ENCODE assay signal across 12 mouse cellular contexts in genomic region chr10:71332376-71332775, GRCm38 (mm10). TPM values are rescaled to one million over a fixed set of nuclear protein-coding genes. Genes with fewer than 3 reads are reported as not detected.
DNase-seq lines count a peak whose midpoint lies in the region; ATAC-seq and TF ChIP-seq lines count a peak whose summit lies in the region.
"Had no signal": no experiment of that assay in that cellular context is flagged by ENCODE, and none has a peak within 500 bp of the region (broad histone marks: within the 10 kb centered on the region; RNA-seq: fewer than 3 reads in every experiment).

No protein-coding gene starts in this region.

- no peaks in the 10 kb centered on the region for H3K4me1 ChIP-seq in forebrain, embryonic 11.5 days (replicated peaks; ENCODE audit: control insufficient read depth, insufficient read depth, low read length)
- no peaks in the 10 kb centered on the region for H3K4me1 ChIP-seq in forebrain, embryonic 12.5 days
- no peaks in the 10 kb centered on the region for H3K4me1 ChIP-seq in kidney, postnatal 0 days (replicated peaks; ENCODE audit: insufficient read depth, low read length)
- H3K4me1 ChIP-seq in kidney, embryonic 14.5 days (ENCODE audit: control insufficient read depth, insufficient read depth, low read length), result no peaks in the 10 kb centered on the region
- no peaks in the 10 kb centered on the region for H3K4me1 ChIP-seq in midbrain, postnatal 0 days (ENCODE audit: insufficient read depth, low read length)
- no peaks in the 10 kb centered on the region for H3K4me1 ChIP-seq in midbrain, embryonic 15.5 days
- H3K4me1 ChIP-seq in small intestine, adult 2 months (ENCODE audit: control insufficient read depth, insufficient read depth, insufficient read length, low read length), result peaks cover 3% of the 10 kb centered on the region; the same call in 1 of the 2 replicates
- H3K4me1 ChIP-seq: neural tube, embryonic 12.5 days had no signal

- H3K9me3 ChIP-seq in forebrain, embryonic 11.5 days (ENCODE audit: control insufficient read depth, low read length), result no peaks in the 10 kb centered on the region
- H3K9me3 ChIP-seq in forebrain, embryonic 12.5 days, result no peaks in the 10 kb centered on the region
- H3K9me3 ChIP-seq in kidney, postnatal 0 days (replicated peaks; ENCODE audit: low read length), result no peaks in the 10 kb centered on the region
- H3K9me3 ChIP-seq in kidney, embryonic 14.5 days (ENCODE audit: control insufficient read depth, low read length), result no peaks in the 10 kb centered on the region
- no peaks in the 10 kb centered on the region for H3K9me3 ChIP-seq in midbrain, postnatal 0 days (ENCODE audit: low read length)
- H3K9me3 ChIP-seq in midbrain, embryonic 15.5 days, result no peaks in the 10 kb centered on the region
- H3K9me3 ChIP-seq: neural tube, embryonic 12.5 days had no signal

- TF ChIP-seq POLR2A in small intestine, adult 2 months (IDR thresholded peaks at IDR 0.05; ENCODE audit: low read depth, low read length), result no peak

- peak; percentile 30 for DNase-seq in forebrain, embryonic 11.5 days (ENCODE audit: low spot score)
- DNase-seq in kidney, postnatal 0 days (ENCODE audit: low spot score), result no peak
- DNase-seq in midbrain, postnatal 0 days (ENCODE audit: low spot score), result no peak
- no peak for DNase-seq in ovary, postnatal 14 days (ENCODE audit: low spot score)
- DNase-seq: heart, adult 11 months; heart, postnatal 4 days; midbrain, embryonic 14.5 days had no signal

- H3K4me3 ChIP-seq in forebrain, embryonic 11.5 days (ENCODE audit: low read depth, low read length), result no peak overlapping the region
- H3K4me3 ChIP-seq in forebrain, embryonic 12.5 days (replicated peaks), result no peak overlapping the region
- no peak overlapping the region for H3K4me3 ChIP-seq in kidney, postnatal 0 days (replicated peaks; ENCODE audit: low read depth, low read length)
- H3K4me3 ChIP-seq in kidney, embryonic 14.5 days (ENCODE audit: low read length), result no peak overlapping the region
- H3K4me3 ChIP-seq in midbrain, postnatal 0 days (ENCODE audit: low read depth, low read length), result no peak overlapping the region
- no peak overlapping the region for H3K4me3 ChIP-seq in midbrain, embryonic 15.5 days
- no peak overlapping the region for H3K4me3 ChIP-seq in small intestine, adult 2 months (ENCODE audit: low read depth, low read length)
- H3K4me3 ChIP-seq: neural tube, embryonic 12.5 days had no signal

- H3K27ac ChIP-seq in forebrain, embryonic 11.5 days (ENCODE audit: low read depth, low read length), result no peak overlapping the region
- no peak overlapping the region for H3K27ac ChIP-seq in forebrain, embryonic 12.5 days
- no peak overlapping the region for H3K27ac ChIP-seq in kidney, postnatal 0 days
- no peak overlapping the region for H3K27ac ChIP-seq in kidney, embryonic 14.5 days (ENCODE audit: low read depth, low read length)
- no peak overlapping the region for H3K27ac ChIP-seq in midbrain, postnatal 0 days (ENCODE audit: low read depth, low read length)
- H3K27ac ChIP-seq in midbrain, embryonic 15.5 days, result no peak overlapping the region
- H3K27ac ChIP-seq in small intestine, adult 2 months (ENCODE audit: insufficient read depth, low read depth, low read length), result no peak overlapping the region
- H3K27ac ChIP-seq: neural tube, embryonic 12.5 days had no signal

- H3K4me2 ChIP-seq in forebrain, embryonic 11.5 days (ENCODE audit: low read depth, low read length, severe bottlenecking), result no peak overlapping the region
- H3K4me2 ChIP-seq in forebrain, embryonic 12.5 days, result no peak overlapping the region
- H3K4me2 ChIP-seq in kidney, postnatal 0 days (ENCODE audit: low read length), result no peak overlapping the region
- H3K4me2 ChIP-seq in kidney, embryonic 14.5 days (replicated peaks; ENCODE audit: low read depth, low read length), result no peak overlapping the region
- H3K4me2 ChIP-seq in midbrain, postnatal 0 days (ENCODE audit: low read depth, low read length, poor library complexity, severe bottlenecking), result no peak overlapping the region
- no peak overlapping the region for H3K4me2 ChIP-seq in midbrain, embryonic 15.5 days
- H3K4me2 ChIP-seq: neural tube, embryonic 12.5 days had no signal

- H3K27me3 ChIP-seq in forebrain, embryonic 11.5 days (ENCODE audit: control insufficient read depth, insufficient read depth, low read length), result no peaks in the 10 kb centered on the region
- no peaks in the 10 kb centered on the region for H3K27me3 ChIP-seq in forebrain, embryonic 12.5 days
- H3K27me3 ChIP-seq in kidney, postnatal 0 days (ENCODE audit: insufficient read depth, low read length), result no peaks in the 10 kb centered on the region
- no peaks in the 10 kb centered on the region for H3K27me3 ChIP-seq in kidney, embryonic 14.5 days (ENCODE audit: control insufficient read depth, insufficient read depth, low read length)
- H3K27me3 ChIP-seq in midbrain, postnatal 0 days (ENCODE audit: insufficient read depth, low read length), result no peaks in the 10 kb centered on the region
- H3K27me3 ChIP-seq in midbrain, embryonic 15.5 days (replicated peaks), result no peaks in the 10 kb centered on the region
- no peaks in the 10 kb centered on the region for H3K27me3 ChIP-seq in small intestine, adult 2 months (ENCODE audit: control insufficient read depth, insufficient read depth, low read length)
- H3K27me3 ChIP-seq: neural tube, embryonic 12.5 days had no signal

- peaks cover 2% of the 10 kb centered on the region; the same call in 1 of the 2 replicates for H3K36me3 ChIP-seq in forebrain, embryonic 11.5 days (ENCODE audit: control insufficient read depth, insufficient read depth, low read length)
- peaks cover 59% of the 10 kb centered on the region for H3K36me3 ChIP-seq in forebrain, embryonic 12.5 days (replicated peaks)
- peaks cover 23% of the 10 kb centered on the region for H3K36me3 ChIP-seq in kidney, postnatal 0 days (ENCODE audit: insufficient read depth, low read length)
- H3K36me3 ChIP-seq in kidney, embryonic 14.5 days (ENCODE audit: control insufficient read depth, insufficient read depth, low read length), result peaks cover 27% of the 10 kb centered on the region; the same call in 1 of the 2 replicates
- peaks cover 25% of the 10 kb centered on the region for H3K36me3 ChIP-seq in midbrain, postnatal 0 days (ENCODE audit: insufficient read depth, low read length)
- peaks cover 6% of the 10 kb centered on the region; the same call in 1 of the 2 replicates for H3K36me3 ChIP-seq in midbrain, embryonic 15.5 days (replicated peaks)
- H3K36me3 ChIP-seq in small intestine, adult 2 months (ENCODE audit: control insufficient read depth, insufficient read depth, low read length), result peaks cover 39% of the 10 kb centered on the region

- no peak for ATAC-seq in forebrain, embryonic 11.5 days (replicated peaks; ENCODE audit: low FRiP score)
- ATAC-seq in forebrain, embryonic 12.5 days (ENCODE audit: low FRiP score), result no peak
- ATAC-seq in kidney, postnatal 0 days (replicated peaks; ENCODE audit: low FRiP score, low read depth), result no peak
- no peak for ATAC-seq in kidney, embryonic 14.5 days (ENCODE audit: low FRiP score, low TSS enrichment)
- no peak for ATAC-seq in midbrain, postnatal 0 days (ENCODE audit: low FRiP score)
- ATAC-seq in midbrain, embryonic 15.5 days (replicated peaks), result no peak

- 94% methylated on average over 4 of the region's 4 CpGs for WGBS in forebrain, embryonic 11.5 days
- WGBS in forebrain, embryonic 12.5 days, result 94% methylated on average over 4 of the region's 4 CpGs
- WGBS in kidney, postnatal 0 days, result 96% methylated on average over 4 of the region's 4 CpGs
- WGBS in kidney, embryonic 14.5 days, result 92% methylated on average over 4 of the region's 4 CpGs
- 93% methylated on average over 4 of the region's 4 CpGs for WGBS in midbrain, postnatal 0 days
- WGBS in midbrain, embryonic 15.5 days, result 91% methylated on average over 4 of the region's 4 CpGs
- WGBS in small intestine, adult 2 months, result 92% methylated on average over 4 of the region's 4 CpGs

- peak; percentile 55 for TF ChIP-seq CTCF in kidney, postnatal 0 days (IDR thresholded peaks at IDR 0.05; ENCODE audit: low read depth)
- TF ChIP-seq CTCF in midbrain, postnatal 0 days (IDR thresholded peaks at IDR 0.05), result peak; percentile 44
- TF ChIP-seq CTCF in small intestine, adult 2 months (IDR thresholded peaks at IDR 0.05; ENCODE audit: extremely low read depth, insufficient read length, insufficient replicate concordance, low read depth, low read length), result peak; percentile 36; the same call in 1 of the 2 replicates

- H3K9ac ChIP-seq in forebrain, embryonic 11.5 days (ENCODE audit: low read length), result no peak overlapping the region
- no peak overlapping the region for H3K9ac ChIP-seq in forebrain, embryonic 12.5 days
- H3K9ac ChIP-seq in kidney, postnatal 0 days (ENCODE audit: low read depth, low read length), result no peak overlapping the region
- H3K9ac ChIP-seq in kidney, embryonic 14.5 days (ENCODE audit: low read depth, low read length), result no peak overlapping the region
- H3K9ac ChIP-seq in midbrain, postnatal 0 days (replicated peaks; ENCODE audit: low read length, poor library complexity, severe bottlenecking), result no peak overlapping the region
- H3K9ac ChIP-seq in midbrain, embryonic 15.5 days, result no peak overlapping the region
- H3K9ac ChIP-seq: neural tube, embryonic 12.5 days had no signal

RNA-seq across cellular contexts. Expression of gene Cisd1, which starts 12.4 kb away (rescaled TPM):
- 137 and 139 TPM in 2 replicates for polyA plus RNA-seq in forebrain, embryonic 11.5 days (2014; fragmentation: Nextera tagmentation; extraction: Ambion mirVana)
- 160 and 169 TPM in 2 replicates for polyA plus RNA-seq in forebrain, embryonic 12.5 days (2016; fragmentation: Nextera tagmentation; extraction: Ambion mirVana)
- polyA plus RNA-seq in kidney, postnatal 0 days (2015; fragmentation: Nextera tagmentation; extraction: Ambion mirVana), result 300 and 305 TPM in 2 replicates
- polyA plus RNA-seq in kidney, embryonic 14.5 days (2014; fragmentation: Nextera tagmentation; extraction: Ambion mirVana), result 111 and 130 TPM in 2 replicates
- total RNA-seq in midbrain, postnatal 0 days (2014; rRNA removed), result 92.1 and 121 TPM in 2 replicates
- 378 and 395 TPM in 2 replicates for polyA plus RNA-seq in midbrain, postnatal 0 days (2015; fragmentation: Nextera tagmentation; extraction: Ambion mirVana)
- 257 and 277 TPM in 2 replicates for polyA plus RNA-seq in midbrain, embryonic 15.5 days (2015; fragmentation: Nextera tagmentation; extraction: Ambion mirVana)
- 47.2 and 75.8 TPM in 2 replicates for polyA plus RNA-seq in small intestine, adult 2 months (2012; rRNA removed)

RNA-seq across cellular contexts. Expression of gene Ipmk, which starts 15.2 kb away (rescaled TPM):
- 25.8 and 26.4 TPM in 2 replicates for polyA plus RNA-seq in forebrain, embryonic 11.5 days (2014; fragmentation: Nextera tagmentation; extraction: Ambion mirVana)
- polyA plus RNA-seq in forebrain, embryonic 12.5 days (2016; fragmentation: Nextera tagmentation; extraction: Ambion mirVana), result 24.8 and 25.9 TPM in 2 replicates
- 16.1 and 17.5 TPM in 2 replicates for polyA plus RNA-seq in kidney, postnatal 0 days (2015; fragmentation: Nextera tagmentation; extraction: Ambion mirVana)
- 10.5 and 22.0 TPM in 2 replicates for polyA plus RNA-seq in kidney, embryonic 14.5 days (2014; fragmentation: Nextera tagmentation; extraction: Ambion mirVana)
- 21.7 and 28.0 TPM in 2 replicates for total RNA-seq in midbrain, postnatal 0 days (2014; rRNA removed)
- 12.8 and 14.6 TPM in 2 replicates for polyA plus RNA-seq in midbrain, postnatal 0 days (2015; fragmentation: Nextera tagmentation; extraction: Ambion mirVana)
- 17.9 and 18.2 TPM in 2 replicates for polyA plus RNA-seq in midbrain, embryonic 15.5 days (2015; fragmentation: Nextera tagmentation; extraction: Ambion mirVana)
- 35.2 and 111 TPM in 2 replicates for polyA plus RNA-seq in small intestine, adult 2 months (2012; rRNA removed)

RNA-seq across cellular contexts. Expression of gene Ube2d1, which starts 47.3 kb away (rescaled TPM):
- 139 and 150 TPM in 2 replicates for polyA plus RNA-seq in forebrain, embryonic 11.5 days (2014; fragmentation: Nextera tagmentation; extraction: Ambion mirVana)
- polyA plus RNA-seq in forebrain, embryonic 12.5 days (2016; fragmentation: Nextera tagmentation; extraction: Ambion mirVana), result 136 and 153 TPM in 2 replicates
- polyA plus RNA-seq in kidney, postnatal 0 days (2015; fragmentation: Nextera tagmentation; extraction: Ambion mirVana), result 56.4 and 58.0 TPM in 2 replicates
- 81.7 and 83.1 TPM in 2 replicates for polyA plus RNA-seq in kidney, embryonic 14.5 days (2014; fragmentation: Nextera tagmentation; extraction: Ambion mirVana)
- total RNA-seq in midbrain, postnatal 0 days (2014; rRNA removed), result 91.4 and 100 TPM in 2 replicates
- 175 and 179 TPM in 2 replicates for polyA plus RNA-seq in midbrain, postnatal 0 days (2015; fragmentation: Nextera tagmentation; extraction: Ambion mirVana)
- polyA plus RNA-seq in midbrain, embryonic 15.5 days (2015; fragmentation: Nextera tagmentation; extraction: Ambion mirVana), result 169 and 180 TPM in 2 replicates
- 10.2 and 18.4 TPM in 2 replicates for polyA plus RNA-seq in small intestine, adult 2 months (2012; rRNA removed)
